Mouse (Mus musculus): ENCODE measurements at regions not wholly inside any gene's neighbourhood (a gene's known extent, or its start where the extent isn't known, plus 50 kb on each side); places are given as distances from the start of the nearest gene placed in this dataset.

DNA sequence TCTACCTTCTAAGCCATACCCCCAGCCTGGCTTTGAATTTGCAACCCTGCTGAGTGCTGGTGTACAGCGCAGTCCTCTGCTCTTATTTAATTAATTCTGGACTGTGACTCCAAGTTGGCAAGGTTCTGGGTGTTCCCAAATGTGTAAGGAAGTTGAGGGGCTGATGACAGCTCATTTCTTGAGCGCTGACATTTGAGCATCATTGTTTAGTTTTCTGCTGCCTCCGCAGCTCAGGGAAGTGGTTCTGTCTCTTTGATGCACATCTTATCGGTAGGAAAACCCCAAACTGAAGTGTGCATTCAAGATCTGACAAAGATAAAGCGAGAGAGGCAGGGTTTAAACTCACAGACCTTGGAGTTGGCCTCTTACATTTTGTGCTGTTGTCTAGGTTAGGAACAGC, 137.6 kb upstream of the Eef2kmt start:
- Histone ChIP-seq H3K9ac (no peak overlapping the region), H3K4me1 (no peaks in the 10 kb centered on the region), H3K4me2 (no peak overlapping the region), H3K9me3 (no peaks in the 10 kb centered on the region), H3K27ac (no peak overlapping the region), H3K27me3 (no peaks in the 10 kb centered on the region), H3K4me3 (no peak overlapping the region), H3K36me3 (no peaks in the 10 kb centered on the region)
- 55% methylated on average over 5 of the region's 5 CpGs for WGBS
- ATAC-seq (ENCODE audit: borderline replicate concordance, extremely low read depth, low FRiP score, low TSS enrichment) = no peak

DNA sequence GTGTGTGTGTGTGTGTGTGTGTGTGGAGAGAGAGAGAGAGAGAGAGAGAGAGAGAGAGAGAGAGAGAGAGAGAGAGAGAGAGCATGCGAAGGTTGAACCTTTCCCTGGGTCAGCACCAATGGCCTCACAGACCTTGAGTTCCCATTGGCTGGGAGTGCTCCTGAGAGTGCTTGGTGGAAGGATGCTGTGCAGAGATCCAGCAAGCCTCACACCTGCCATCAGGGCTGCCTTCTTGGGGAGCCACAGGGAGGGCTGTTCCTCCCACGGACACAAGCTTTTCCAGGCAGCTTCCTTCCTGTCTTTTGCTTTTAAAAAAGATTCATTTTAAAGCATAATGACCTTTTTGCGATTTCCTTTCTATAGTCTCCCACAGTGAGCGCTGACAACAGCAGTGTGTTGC, 127.1 kb upstream of the Eef2kmt start:
- no peaks in the 10 kb centered on the region for H3K36me3 ChIP-seq
- no peak overlapping the region for H3K4me3 ChIP-seq
- WGBS = 40% methylated on average over 4 of the region's 4 CpGs
- H3K4me1 ChIP-seq = no peaks in the 10 kb centered on the region
- H3K27me3 ChIP-seq = no peaks in the 10 kb centered on the region
- H3K4me2 ChIP-seq = no peak overlapping the region
- H3K9me3 ChIP-seq = no peaks in the 10 kb centered on the region
- H3K9ac ChIP-seq = no peak overlapping the region
- ATAC-seq (ENCODE audit: borderline replicate concordance, extremely low read depth, low FRiP score, low TSS enrichment) = no peak
- no peak overlapping the region for H3K27ac ChIP-seq

DNA sequence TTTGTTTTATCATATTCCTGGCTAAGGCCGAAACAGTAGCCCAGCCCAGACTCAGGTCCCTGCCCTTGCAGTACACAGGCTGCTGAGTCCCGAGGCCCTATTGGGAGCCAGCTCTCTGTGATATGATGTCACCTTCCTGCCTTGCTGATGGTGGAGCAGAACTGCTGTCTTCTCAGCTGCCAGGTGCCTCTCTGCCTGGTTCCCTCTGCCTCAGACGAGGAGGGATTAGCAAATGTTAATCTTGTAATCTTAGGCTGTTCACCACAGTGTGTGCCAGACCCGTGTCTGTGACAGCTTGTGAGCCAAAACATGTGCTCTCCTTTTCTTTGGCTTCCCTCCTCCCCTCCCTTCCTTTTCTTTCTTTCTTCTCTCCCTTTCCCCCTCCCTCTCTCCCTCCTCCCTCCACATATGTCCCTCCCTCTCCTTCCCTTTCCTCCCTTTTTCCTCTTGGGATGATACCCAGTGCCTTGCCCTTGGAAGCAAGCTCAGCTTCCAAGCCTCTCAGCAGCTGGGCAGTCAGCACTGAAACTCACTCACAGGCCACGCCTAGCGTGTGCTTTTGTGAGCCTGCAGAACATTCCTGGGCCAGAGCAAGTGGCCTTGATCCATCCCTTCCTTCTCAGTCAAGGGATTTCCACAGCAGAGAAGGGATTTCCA, 126.6 kb upstream of the Eef2kmt start:
- WGBS = 18% methylated on average over 6 of the region's 6 CpGs
- H3K27ac ChIP-seq = no peak overlapping the region
- no peaks in the 10 kb centered on the region for H3K4me1 ChIP-seq
- H3K9me3 ChIP-seq = no peaks in the 10 kb centered on the region
- no peak overlapping the region for H3K9ac ChIP-seq
- H3K27me3 ChIP-seq = no peaks in the 10 kb centered on the region
- no peak overlapping the region for H3K4me3 ChIP-seq
- H3K36me3 ChIP-seq = no peaks in the 10 kb centered on the region
- no peak for ATAC-seq (ENCODE audit: borderline replicate concordance, extremely low read depth, low FRiP score, low TSS enrichment)
- H3K4me2 ChIP-seq = no peak overlapping the region

DNA sequence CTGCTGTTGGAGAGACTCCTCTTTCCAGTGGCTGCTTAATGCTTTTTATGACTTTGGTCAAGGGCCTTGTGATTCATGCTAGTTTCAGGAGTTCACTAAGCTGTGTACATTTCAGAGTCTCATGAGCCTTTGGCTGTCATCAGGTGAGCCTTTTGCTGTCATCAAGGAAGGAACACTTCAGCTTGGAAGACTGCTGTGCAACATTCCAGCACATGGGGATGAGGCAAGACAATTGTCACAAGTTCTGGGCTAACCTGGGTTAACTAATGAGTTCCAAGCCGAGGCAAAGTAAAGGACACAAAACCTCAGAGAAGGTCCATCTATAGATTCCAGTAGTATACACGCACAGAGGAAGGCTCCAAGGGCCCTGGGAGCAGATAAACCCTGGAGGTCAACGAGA, 124.8 kb upstream of the Eef2kmt start:
- H3K9me3 ChIP-seq = no peaks in the 10 kb centered on the region
- ATAC-seq (ENCODE audit: borderline replicate concordance, extremely low read depth, low FRiP score, low TSS enrichment) = no peak
- no peak overlapping the region for H3K4me3 ChIP-seq
- no peak overlapping the region for H3K4me2 ChIP-seq
- H3K9ac ChIP-seq = no peak overlapping the region
- WGBS = 44% methylated on average over 3 of the region's 3 CpGs
- no peaks in the 10 kb centered on the region for H3K27me3 ChIP-seq
- no peak overlapping the region for H3K27ac ChIP-seq
- H3K36me3 ChIP-seq = no peaks in the 10 kb centered on the region
- no peaks in the 10 kb centered on the region for H3K4me1 ChIP-seq

DNA sequence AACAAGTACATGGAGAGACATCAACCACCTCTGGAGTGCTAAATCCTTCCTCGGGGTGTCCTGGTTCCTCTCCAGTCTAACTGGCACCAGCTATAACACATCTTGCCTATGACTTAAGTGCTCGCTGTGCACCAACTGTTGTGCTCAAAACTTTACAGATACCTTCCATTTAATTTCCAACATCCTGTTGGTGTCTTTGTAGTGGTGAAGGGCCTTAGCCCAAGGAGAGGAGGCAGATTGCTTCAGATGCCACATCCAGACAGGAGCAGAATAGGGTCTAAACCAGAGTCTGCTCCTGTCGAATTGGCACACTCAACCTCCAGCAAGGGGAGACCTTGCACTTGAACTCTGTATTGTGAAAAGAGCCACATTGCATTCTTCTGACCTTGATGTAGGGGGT, 121.2 kb upstream of the Eef2kmt start:
- no peaks in the 10 kb centered on the region for H3K36me3 ChIP-seq
- no peak overlapping the region for H3K27ac ChIP-seq
- H3K27me3 ChIP-seq = no peaks in the 10 kb centered on the region
- H3K4me1 ChIP-seq = no peaks in the 10 kb centered on the region
- no peak overlapping the region for H3K4me3 ChIP-seq
- ATAC-seq (ENCODE audit: borderline replicate concordance, extremely low read depth, low FRiP score, low TSS enrichment) = no peak
- H3K9me3 ChIP-seq = no peaks in the 10 kb centered on the region
- no peak overlapping the region for H3K9ac ChIP-seq
- no peak overlapping the region for H3K4me2 ChIP-seq
- WGBS = 85% methylated on average over 3 of the region's 3 CpGs

DNA sequence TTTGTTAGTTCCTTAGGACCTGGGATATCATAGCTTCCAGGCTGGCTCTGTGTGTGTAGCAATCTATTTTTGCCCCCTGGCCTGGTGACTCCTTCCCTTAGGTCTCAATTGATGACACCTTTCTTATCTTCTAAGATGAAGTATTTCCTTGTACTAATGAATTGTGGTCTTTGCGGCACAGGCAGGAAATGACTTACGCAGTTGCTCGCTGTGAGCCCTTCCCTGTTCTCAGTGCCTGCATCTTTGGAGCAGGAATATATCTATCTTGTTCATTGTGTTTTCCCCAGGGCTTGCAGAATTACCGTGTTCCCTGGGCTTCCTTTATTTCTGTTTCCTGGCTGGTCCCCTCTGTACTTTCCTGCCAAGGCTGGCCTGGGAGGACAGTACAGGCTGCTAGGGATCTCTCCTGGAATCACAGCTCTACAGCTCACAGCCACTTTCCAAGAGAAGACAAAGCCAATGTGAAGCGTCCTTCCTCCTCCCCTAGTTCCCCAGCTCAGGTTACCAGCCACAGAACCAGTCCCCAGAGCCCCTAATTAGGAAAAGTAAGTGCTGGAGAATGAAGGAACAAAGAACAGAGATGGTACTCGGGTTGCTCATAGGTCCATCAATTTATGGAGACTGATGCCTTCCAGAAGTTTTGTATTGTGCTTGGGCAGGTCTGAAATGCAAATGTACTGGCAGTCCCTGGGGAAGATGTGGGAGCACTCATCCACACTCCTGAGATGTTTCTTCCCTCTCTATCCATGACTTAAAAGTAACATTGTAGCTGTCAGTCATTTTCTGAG, 119.2 kb upstream of the Eef2kmt start:
- no peak overlapping the region for H3K4me2 ChIP-seq
- no peaks in the 10 kb centered on the region for H3K4me1 ChIP-seq
- H3K27me3 ChIP-seq = no peaks in the 10 kb centered on the region
- H3K4me3 ChIP-seq = no peak overlapping the region
- H3K9me3 ChIP-seq = no peaks in the 10 kb centered on the region
- no peak for ATAC-seq (ENCODE audit: borderline replicate concordance, extremely low read depth, low FRiP score, low TSS enrichment)
- no peak overlapping the region for H3K27ac ChIP-seq
- no peak overlapping the region for H3K9ac ChIP-seq
- no peaks in the 10 kb centered on the region for H3K36me3 ChIP-seq
- 30% methylated on average over 6 of the region's 6 CpGs for WGBS

DNA sequence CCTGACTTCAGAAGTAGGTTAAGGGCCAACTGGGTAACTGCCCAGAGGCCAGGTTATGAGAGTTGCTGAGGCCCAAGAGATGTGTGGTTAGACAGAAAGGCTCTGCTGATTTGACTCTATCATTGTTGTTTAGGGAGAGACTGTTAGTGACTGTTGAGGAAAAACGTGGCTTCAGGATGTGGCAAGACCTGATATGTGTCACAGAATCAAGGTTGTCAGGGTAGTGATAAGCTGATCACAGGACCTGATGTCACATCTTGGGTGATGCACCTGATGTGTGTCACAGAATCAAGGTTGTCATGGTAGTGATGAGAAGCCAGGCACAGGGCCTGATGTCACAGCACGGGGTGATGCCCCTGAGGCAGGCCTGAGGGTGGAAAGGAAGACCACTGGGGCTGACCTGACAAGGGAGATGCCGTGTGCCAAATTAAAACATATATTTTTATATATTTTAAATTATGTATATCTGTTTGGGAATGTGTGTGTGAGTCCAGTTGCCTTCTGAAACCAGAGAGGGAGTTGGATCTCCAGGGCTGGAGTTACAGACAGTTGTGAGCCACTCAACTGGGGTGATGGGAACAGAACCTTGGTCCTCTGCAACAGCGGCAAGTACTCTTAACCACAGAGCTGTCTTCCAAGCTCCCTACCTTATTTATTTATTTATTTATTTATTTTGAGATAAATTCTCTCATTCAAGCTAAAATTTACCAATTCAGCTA, 115.6 kb upstream of the Eef2kmt start:
- no peak overlapping the region for H3K4me3 ChIP-seq
- no peak overlapping the region for H3K9ac ChIP-seq
- H3K9me3 ChIP-seq = no peaks in the 10 kb centered on the region
- no peaks in the 10 kb centered on the region for H3K4me1 ChIP-seq
- no peaks in the 10 kb centered on the region for H3K36me3 ChIP-seq
- H3K27ac ChIP-seq = no peak overlapping the region
- no peaks in the 10 kb centered on the region for H3K27me3 ChIP-seq
- no peak overlapping the region for H3K4me2 ChIP-seq
- WGBS = 85% methylated on average over 4 of the region's 4 CpGs
- no peak for ATAC-seq (ENCODE audit: borderline replicate concordance, extremely low read depth, low FRiP score, low TSS enrichment)

DNA sequence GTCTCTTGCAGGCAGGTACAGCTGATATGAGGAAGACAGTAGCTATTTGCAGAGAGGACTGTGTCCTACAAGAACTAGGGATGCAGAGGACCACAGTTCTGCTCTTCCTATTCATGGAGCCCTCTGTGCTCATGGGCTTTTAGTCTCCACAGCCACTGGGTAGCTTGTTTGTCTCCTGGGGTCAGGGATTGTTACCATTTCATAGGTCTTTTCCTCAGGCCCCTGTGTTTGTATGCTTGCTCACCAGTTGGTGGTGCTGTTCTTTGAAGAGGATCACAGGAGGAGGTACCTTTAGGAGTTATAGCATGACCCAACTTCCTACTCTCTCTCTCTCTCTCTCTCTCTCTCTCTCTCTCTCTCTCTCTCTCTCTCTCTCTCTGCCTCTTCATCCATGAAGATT, 114.7 kb upstream of the Eef2kmt start:
- no peaks in the 10 kb centered on the region for H3K9me3 ChIP-seq
- no peak overlapping the region for H3K4me3 ChIP-seq
- ATAC-seq (ENCODE audit: borderline replicate concordance, extremely low read depth, low FRiP score, low TSS enrichment) = no peak
- H3K4me2 ChIP-seq = no peak overlapping the region
- H3K4me1 ChIP-seq = no peaks in the 10 kb centered on the region
- no peaks in the 10 kb centered on the region for H3K36me3 ChIP-seq
- no peak overlapping the region for H3K27ac ChIP-seq
- H3K27me3 ChIP-seq = no peaks in the 10 kb centered on the region
- no peak overlapping the region for H3K9ac ChIP-seq

DNA sequence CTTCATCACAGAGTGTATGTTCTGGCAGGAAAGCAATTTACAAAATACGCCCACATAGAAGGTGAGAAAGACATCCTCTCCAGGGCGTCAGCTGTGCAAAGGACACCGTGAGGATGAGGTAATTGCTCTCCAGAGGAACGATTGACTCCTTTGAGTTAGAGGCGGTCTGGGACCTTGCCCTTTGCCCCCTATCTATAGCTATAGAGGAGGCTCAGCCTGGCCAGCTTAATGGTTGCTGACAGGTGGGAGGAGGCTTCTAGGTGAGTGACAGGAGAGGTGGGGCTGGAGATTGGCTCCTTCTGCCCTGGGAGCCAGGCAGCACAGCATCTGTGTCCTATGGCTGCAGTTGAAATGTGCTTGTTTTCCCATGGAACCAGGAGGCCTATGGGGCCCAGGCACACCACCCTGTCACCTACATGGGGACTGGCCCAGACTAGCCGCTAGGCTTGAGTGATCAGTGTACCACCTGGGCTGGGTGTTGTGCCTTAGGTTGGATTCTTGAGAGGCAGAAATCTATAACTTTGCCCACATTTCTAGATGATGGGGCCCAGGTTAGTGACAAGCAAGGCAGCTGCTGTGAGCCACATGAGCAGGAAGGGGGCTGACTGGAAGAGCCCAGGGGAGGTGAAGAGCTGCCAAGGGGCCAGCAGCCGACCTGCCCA, 113.2 kb upstream of the Eef2kmt start:
- no peak overlapping the region for H3K27ac ChIP-seq
- ATAC-seq (ENCODE audit: borderline replicate concordance, extremely low read depth, low FRiP score, low TSS enrichment) = no peak
- H3K4me1 ChIP-seq = no peaks in the 10 kb centered on the region
- H3K27me3 ChIP-seq = no peaks in the 10 kb centered on the region
- no peak overlapping the region for H3K9ac ChIP-seq
- no peaks in the 10 kb centered on the region for H3K36me3 ChIP-seq
- no peak overlapping the region for H3K4me3 ChIP-seq
- no peak overlapping the region for H3K4me2 ChIP-seq
- no peaks in the 10 kb centered on the region for H3K9me3 ChIP-seq
- 28% methylated on average over 7 of the region's 7 CpGs for WGBS

DNA sequence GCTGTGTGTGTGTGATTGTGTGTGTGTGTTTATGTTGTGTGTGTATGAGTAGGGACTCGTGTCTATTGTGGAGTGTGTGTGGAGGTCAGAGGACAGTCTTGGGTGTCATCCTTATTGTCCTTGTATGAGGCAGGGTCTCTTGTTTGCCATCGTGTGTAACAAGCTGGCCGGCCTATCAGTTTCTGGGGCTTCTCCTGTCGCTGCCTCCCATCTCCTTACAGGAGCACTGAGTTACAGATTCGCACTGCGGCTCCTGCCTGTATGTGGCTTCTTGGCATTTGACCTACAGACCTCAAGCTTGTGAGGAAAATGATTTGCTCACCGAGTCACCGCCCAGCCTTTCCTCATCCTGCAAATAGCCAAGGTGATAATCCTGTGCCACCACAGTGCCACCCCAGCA, 112.6 kb upstream of the Eef2kmt start:
- Histone ChIP-seq H3K9me3 (no peaks in the 10 kb centered on the region), H3K27ac (no peak overlapping the region)
- 66% methylated on average over 8 of the region's 8 CpGs for WGBS

DNA sequence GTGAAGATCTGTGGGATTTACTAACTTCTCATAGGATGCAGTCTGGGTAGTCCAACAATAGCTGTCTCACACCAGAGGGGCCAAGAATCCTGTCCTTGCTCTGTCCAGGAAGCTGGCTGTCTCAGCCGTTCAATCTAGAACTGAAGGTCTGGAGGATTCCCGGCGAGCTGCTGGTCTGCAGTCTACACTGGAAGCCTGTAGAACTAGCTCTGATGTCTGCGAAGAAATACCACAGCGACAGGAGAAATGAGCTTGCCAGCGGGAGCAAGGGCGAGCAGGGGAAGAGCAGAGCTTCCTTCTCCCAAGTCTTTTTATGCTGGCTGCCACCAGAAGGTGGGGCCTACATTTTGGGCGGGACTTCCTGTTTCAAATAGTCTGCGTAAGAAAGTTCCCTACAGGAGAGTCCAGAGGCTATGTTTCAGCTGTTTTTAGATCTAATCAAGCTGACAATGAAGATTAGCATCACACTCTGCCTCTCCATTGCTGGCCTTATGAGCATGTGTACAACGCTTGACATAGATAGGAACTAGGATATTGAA, 111.9 kb upstream of the Eef2kmt start:
- no peak overlapping the region for H3K4me3 ChIP-seq
- 78% methylated on average over 10 of the region's 10 CpGs for WGBS

More for the DNA sequence above, 112.6 kb upstream of the Eef2kmt start:
- Histone ChIP-seq H3K36me3 (no peaks in the 10 kb centered on the region), H3K4me1 (no peaks in the 10 kb centered on the region), H3K9ac (no peak overlapping the region), H3K27me3 (no peaks in the 10 kb centered on the region), H3K4me2 (no peak overlapping the region), H3K4me3 (no peak overlapping the region)
- ATAC-seq (ENCODE audit: borderline replicate concordance, extremely low read depth, low FRiP score, low TSS enrichment) = no peak

More for the DNA sequence above, 111.9 kb upstream of the Eef2kmt start:
- Histone ChIP-seq H3K9me3 (no peaks in the 10 kb centered on the region), H3K27me3 (no peaks in the 10 kb centered on the region), H3K27ac (no peak overlapping the region), H3K4me1 (no peaks in the 10 kb centered on the region), H3K9ac (no peak overlapping the region), H3K36me3 (no peaks in the 10 kb centered on the region), H3K4me2 (no peak overlapping the region)
- no peak for ATAC-seq (ENCODE audit: borderline replicate concordance, extremely low read depth, low FRiP score, low TSS enrichment)
